Mouse (Mus musculus) midbrain, postnatal 0 days (tissue): Measurements from ENCODE around the gene Ap3d1. TPM values are rescaled to one million over a fixed set of nuclear protein-coding genes. Genes with fewer than 3 reads are reported as not detected.

Source experiments
- ATAC-seq: fragments of 200-750 bp; cut with Nextera tagmentation; 2 replicates; pipeline ENCODE4 v1.8.0; 2017; ENCODE audit warnings: moderate number of reproducible peaks, mild to moderate bottlenecking, moderate TSS enrichment, moderate library complexity; ENCODE audit not compliant: low FRiP score
- DNase-seq: peaks from one replicate; pipeline ENCODE4 v3.0.0-alpha.2; 2015; ENCODE audit warnings: low spot score
- H3K27ac ChIP-seq: fragments of 300-500 bp; sonication (generic); 2 replicates; pipeline ENCODE4 v1.5.1; 2014; ENCODE audit warnings: low read depth, mild to moderate bottlenecking, low read length, mixed read lengths
- H3K27me3 ChIP-seq: fragments of 300-500 bp; sonication (generic); 2 replicates; pipeline ENCODE4 v1.6.1; 2014; ENCODE audit warnings: low read length, control low read depth, mixed read lengths; ENCODE audit not compliant: insufficient read depth
- H3K36me3 ChIP-seq: fragments of 300-500 bp; sonication (generic); 2 replicates; pipeline ENCODE4 v1.6.1; 2014; ENCODE audit warnings: low read length, control low read depth, mixed read lengths; ENCODE audit not compliant: insufficient read depth
- H3K4me1 ChIP-seq: fragments of 300-500 bp; sonication (generic); 2 replicates; pipeline ENCODE4 v1.6.1; 2014; ENCODE audit warnings: mild to moderate bottlenecking, control low read depth, antibody characterized with exemption, low read length, mixed read lengths; ENCODE audit not compliant: insufficient read depth
- H3K4me2 ChIP-seq: fragments of 300-500 bp; sonication (generic); 2 replicates; pipeline ENCODE4 v1.6.1; 2014; ENCODE audit warnings: low read depth, mild to moderate bottlenecking, low read length, mixed read lengths; ENCODE audit not compliant: poor library complexity, severe bottlenecking
- H3K4me3 ChIP-seq: fragments of 300-500 bp; sonication (generic); 2 replicates; pipeline ENCODE4 v1.5.1; 2014; ENCODE audit warnings: low read depth, mild to moderate bottlenecking, low read length, moderate library complexity
- H3K9ac ChIP-seq: fragments of 300-500 bp; sonication (generic); replicated peaks from 2 replicates; pipeline ENCODE4 v1.6.1; 2014; ENCODE audit warnings: mild to moderate bottlenecking, low read length, moderate library complexity, mixed read lengths; ENCODE audit not compliant: poor library complexity, severe bottlenecking
- H3K9me3 ChIP-seq: fragments of 300-500 bp; sonication (generic); 2 replicates; pipeline ENCODE4 v1.6.1; 2016; ENCODE audit warnings: low read length, control low read depth
- CTCF ChIP-seq: IDR thresholded peaks from 2 replicates; pipeline ENCODE4 v1.5.1; 2016; ENCODE audit warnings: antibody characterized with exemption, mild to moderate bottlenecking
- WGBS: fragments of 180-500 bp; shearing (Covaris S2); extraction: QIAGEN DNeasy Blood & Tissue Kit; methylation state at CpG from one replicate; pipeline ENCODE4 v1.1.7; 2014; 5-methylcytosine and 5-hydroxymethylcytosine counted together
- polyA plus RNA-seq: library from polyadenylated mRNA; unstranded; fragments of >200 nt; fragmentation: Nextera tagmentation; extraction: Ambion mirVana; gene quantifications from 2 replicates; pipeline ENCODE4 v1.2.1, GENCODE M21; 2015
- total RNA-seq: library from RNA; depleted of rRNA; stranded (reverse); fragments of >200 nt; gene quantifications from 2 replicates; pipeline ENCODE4 v1.2.3, GENCODE M21; 2014

Ap3d1 gene
- total and polyA plus RNA-seq, 2 experiments from 2014 or later = 105 to 183 TPM

DNA sequence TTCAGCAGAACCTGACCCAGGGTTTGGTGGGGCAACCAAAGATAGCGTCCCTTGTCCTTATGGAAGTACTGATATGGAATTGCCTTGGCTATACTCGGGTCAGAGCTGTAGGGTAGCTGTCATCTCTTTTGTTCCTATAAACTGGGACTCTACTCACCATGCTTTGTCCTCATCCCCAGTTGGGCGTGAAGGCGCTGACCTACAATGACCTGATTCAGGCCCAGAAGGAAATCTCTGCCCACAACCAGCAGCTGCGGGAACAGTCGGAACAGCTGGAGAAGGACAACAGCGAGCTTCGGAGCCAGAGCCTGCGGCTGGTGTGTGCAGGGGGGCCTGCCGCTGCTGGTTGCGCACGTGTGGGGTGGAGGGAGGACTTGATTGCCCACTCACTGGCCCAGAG, 42.8 kb upstream of the Ap3d1 start:
- no peak overlapping the region for H3K4me2 ChIP-seq
- no peak for ATAC-seq
- H3K9me3 ChIP-seq = no peaks in the 10 kb centered on the region

DNA sequence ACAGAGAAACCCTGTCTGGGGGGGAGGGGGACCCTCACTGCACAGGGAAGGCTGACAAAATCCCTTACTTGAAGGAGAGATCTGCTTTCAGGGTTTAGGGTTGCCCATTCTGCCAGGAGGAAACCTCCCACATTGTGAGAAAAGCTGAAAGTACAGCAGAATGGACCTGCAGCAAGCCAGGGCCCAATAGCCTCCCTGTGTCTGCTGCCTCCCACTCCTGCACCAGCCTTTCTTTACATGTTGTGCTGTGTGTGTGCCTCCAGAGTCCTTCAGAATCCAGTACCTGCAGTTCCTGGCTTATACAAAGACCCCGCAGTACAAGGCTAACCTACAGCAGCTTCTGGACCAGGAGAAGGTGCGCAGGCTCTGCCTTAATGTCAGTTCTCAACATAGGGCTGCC, 42.2 kb upstream of the Ap3d1 start:
- DNase-seq (no peak), ATAC-seq (no peak)
- WGBS = 100% methylated on average over 2 of the region's 2 CpGs
- Histone ChIP-seq H3K27ac (no peak overlapping the region), H3K4me1 (no peaks in the 10 kb centered on the region), H3K4me2 (no peak overlapping the region), H3K36me3 (peaks cover 95% of the 10 kb centered on the region), H3K9me3 (no peaks in the 10 kb centered on the region), H3K27me3 (no peaks in the 10 kb centered on the region), H3K4me3 (no peak overlapping the region), H3K9ac (no peak overlapping the region)
- no peak for TF ChIP-seq CTCF

More for the DNA sequence above, 42.8 kb upstream of the Ap3d1 start:
- no peaks in the 10 kb centered on the region for H3K27me3 ChIP-seq
- WGBS = 74% methylated on average over 12 of the region's 12 CpGs
- no peak overlapping the region for H3K27ac ChIP-seq
- H3K4me1 ChIP-seq = no peaks in the 10 kb centered on the region
- H3K9ac ChIP-seq = no peak overlapping the region
- H3K36me3 ChIP-seq = peaks cover 94% of the 10 kb centered on the region
- no peak for DNase-seq
- H3K4me3 ChIP-seq = no peak overlapping the region
- TF ChIP-seq CTCF = no peak

DNA sequence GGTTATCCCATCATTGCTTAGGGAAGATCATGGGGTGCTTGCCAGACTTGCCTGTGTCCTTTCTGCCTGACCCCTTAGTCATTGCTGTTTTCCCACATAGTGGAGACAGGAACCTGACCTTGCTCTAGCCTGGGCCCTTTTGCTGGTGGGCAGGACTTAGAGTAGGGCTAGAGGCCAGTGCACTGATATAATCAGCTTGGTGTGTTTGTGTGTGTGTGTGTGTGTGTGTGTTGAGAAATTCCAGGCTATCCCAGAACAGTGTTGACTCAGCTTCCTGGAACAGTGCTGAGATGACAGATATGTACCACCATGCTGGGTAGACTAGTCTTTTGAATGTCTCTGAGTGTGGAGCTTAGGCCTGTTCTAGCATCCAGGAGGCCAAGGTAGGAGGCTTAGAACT, 37.5 kb upstream of the Ap3d1 start:
- H3K27me3 ChIP-seq = no peaks in the 10 kb centered on the region
- no peak for TF ChIP-seq CTCF
- ATAC-seq = no peak
- H3K36me3 ChIP-seq = peaks cover 83% of the 10 kb centered on the region
- no peak overlapping the region for H3K4me3 ChIP-seq
- H3K9me3 ChIP-seq = no peaks in the 10 kb centered on the region
- no peaks in the 10 kb centered on the region for H3K4me1 ChIP-seq
- H3K4me2 ChIP-seq = no peak overlapping the region
- H3K9ac ChIP-seq = no peak overlapping the region
- no peak overlapping the region for H3K27ac ChIP-seq
- no peak for DNase-seq

DNA sequence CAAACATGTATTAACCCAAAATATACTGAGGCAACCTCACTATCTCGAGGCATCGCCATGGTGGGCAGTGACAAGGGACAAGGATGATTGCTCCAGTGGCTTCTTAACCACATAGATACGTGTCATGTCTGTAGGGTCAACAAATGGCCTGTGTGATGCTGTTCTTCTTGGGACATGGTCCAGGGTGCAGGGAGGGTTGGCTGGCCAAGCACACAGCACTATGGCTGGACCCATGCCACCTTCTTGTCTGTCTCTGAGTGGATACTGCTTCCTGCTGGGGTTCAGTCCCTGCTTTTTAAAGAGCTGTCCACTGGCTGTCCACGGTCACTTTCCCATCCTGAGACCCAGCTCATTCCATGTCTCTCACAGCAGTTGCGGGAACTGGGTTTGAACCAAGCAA, 35.1 kb upstream of the Ap3d1 start:
- H3K27ac ChIP-seq = no peak overlapping the region
- TF ChIP-seq CTCF = no peak
- WGBS = 97% methylated on average over 5 of the region's 5 CpGs
- H3K4me2 ChIP-seq = no peak overlapping the region
- ATAC-seq (no peak), DNase-seq (no peak)
- H3K4me1 ChIP-seq = no peaks in the 10 kb centered on the region
- H3K9ac ChIP-seq = no peak overlapping the region
- H3K27me3 ChIP-seq = no peaks in the 10 kb centered on the region
- H3K36me3 ChIP-seq = peaks cover 83% of the 10 kb centered on the region
- H3K9me3 ChIP-seq = no peaks in the 10 kb centered on the region
- no peak overlapping the region for H3K4me3 ChIP-seq

DNA sequence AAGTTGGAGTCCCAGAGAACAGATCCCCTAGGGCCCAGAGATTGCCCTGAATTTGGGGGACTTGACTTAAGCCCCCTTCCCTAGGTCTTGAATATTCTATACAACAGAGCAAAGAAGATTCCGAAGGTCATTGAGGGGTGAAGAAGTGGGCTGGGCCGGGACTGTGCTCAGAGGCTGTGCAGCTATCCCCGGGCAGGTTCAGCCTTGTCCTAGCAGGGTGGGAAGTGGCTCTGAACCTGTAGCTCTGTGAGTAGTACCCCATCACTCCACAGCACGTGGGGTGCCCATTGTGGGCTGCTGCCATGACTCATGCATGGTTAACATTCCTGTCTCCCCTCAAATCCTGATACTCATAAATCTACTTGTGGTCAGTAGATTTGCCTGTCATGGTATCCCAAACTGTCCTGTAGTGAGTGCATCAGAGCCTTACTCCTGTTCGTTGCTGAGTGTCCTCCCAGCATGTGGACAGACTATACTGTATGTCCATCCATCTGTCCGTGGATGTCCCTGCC, 34.4 kb upstream of the Ap3d1 start:
- H3K27ac ChIP-seq = no peak overlapping the region
- no peaks in the 10 kb centered on the region for H3K4me1 ChIP-seq
- no peak overlapping the region for H3K9ac ChIP-seq
- H3K36me3 ChIP-seq = peaks cover 80% of the 10 kb centered on the region
- H3K9me3 ChIP-seq = no peaks in the 10 kb centered on the region
- no peak for TF ChIP-seq CTCF
- H3K27me3 ChIP-seq = no peaks in the 10 kb centered on the region
- DNase-seq (no peak), ATAC-seq (no peak)
- WGBS = 89% methylated on average over 6 of the region's 6 CpGs
- no peak overlapping the region for H3K4me3 ChIP-seq
- no peak overlapping the region for H3K4me2 ChIP-seq

DNA sequence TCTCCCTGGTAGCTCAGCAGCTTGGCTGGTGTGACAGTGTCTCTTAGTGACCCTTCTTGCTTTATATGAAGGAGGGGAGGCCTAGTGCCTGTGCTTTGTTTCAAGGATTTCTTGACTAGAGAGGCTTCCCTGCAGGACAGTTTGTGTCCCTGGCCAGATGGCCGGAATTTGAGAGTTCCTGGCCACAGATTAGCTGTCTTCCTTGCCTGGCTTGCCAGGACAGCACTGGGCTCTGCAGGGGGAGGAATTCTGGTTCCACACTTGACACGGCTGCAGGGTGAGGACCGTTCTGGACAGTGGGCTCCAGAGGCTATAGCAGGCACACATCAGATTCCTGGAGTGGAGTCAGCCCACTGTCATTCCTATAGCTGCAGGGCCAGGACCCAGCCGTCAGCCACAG, 33.7 kb upstream of the Ap3d1 start:
- Histone ChIP-seq H3K27me3 (no peaks in the 10 kb centered on the region), H3K4me2 (no peak overlapping the region), H3K9ac (no peak overlapping the region), H3K9me3 (no peaks in the 10 kb centered on the region), H3K27ac (no peak overlapping the region), H3K36me3 (peaks cover 79% of the 10 kb centered on the region), H3K4me3 (no peak overlapping the region), H3K4me1 (no peaks in the 10 kb centered on the region)
- TF ChIP-seq CTCF = no peak
- DNase-seq (no peak), ATAC-seq (no peak)
- WGBS = 93% methylated on average over 4 of the region's 4 CpGs
